Mouse (Mus musculus) thymus, postnatal 4 days (tissue): ENCODE measurements around the gene H2-K1.
"Not testable (repeated sequence)": the region's sequence is repeated elsewhere in the genome, so short reads cannot be mapped to it uniquely, and the experiment has no call there.

Experiments
- DNase-seq: peaks from one replicate; pipeline ENCODE4 v3.0.0; 2021

H2-K1 gene

GRCm38 (mm10) chr17:33953961-33954565 is 46.1 kb downstream of the H2-K1 start:
- no peak for DNase-seq

GRCm38 (mm10) chr17:33953310-33953709 is 46.8 kb downstream of the H2-K1 start:
- DNase-seq, result no peak

- no peak for DNase-seq
Observed at GRCm38 (mm10) chr17:33952879-33953278, 47.3 kb downstream of the H2-K1 start.

- not testable (repeated sequence) for DNase-seq
Observed at GRCm38 (mm10) chr17:33952015-33952414, 48.1 kb downstream of the H2-K1 start.

- DNase-seq, result peak; percentile 85
Observed at GRCm38 (mm10) chr17:33951021-33951946, 48.9 kb downstream of the H2-K1 start, which contains the start of gene B3galt4. Gene B3galt4 (minus strand): TSS chr17:33951488.

- DNase-seq, result no peak
Observed at GRCm38 (mm10) chr17:33950131-33950625, 50.0 kb downstream of the H2-K1 start.

- no peak for DNase-seq
Observed at GRCm38 (mm10) chr17:33948905-33949537, 51.1 kb downstream of the H2-K1 start.

- DNase-seq, result peak; percentile 43
Observed at GRCm38 (mm10) chr17:33948090-33948904, 51.9 kb downstream of the H2-K1 start.

- DNase-seq, result peak; percentile 50
Observed at GRCm38 (mm10) chr17:33947430-33948089, 52.6 kb downstream of the H2-K1 start.
